Mouse (Mus musculus) embryonic facial prominence, embryonic 14.5 days (tissue): Measurements from ENCODE around the gene Chd1l. TPM values are rescaled to one million over a fixed set of nuclear protein-coding genes. Genes with fewer than 3 reads are reported as not detected.

ENCODE experiments used
- ATAC-seq: fragments of 200-750 bp; cut with Nextera tagmentation; 2 replicates; pipeline ENCODE4 v1.8.0; 2017; ENCODE audit warnings: low read depth, moderate number of reproducible peaks, moderate TSS enrichment
- DNase-seq: peaks from one replicate; pipeline ENCODE4 v3.0.0-alpha.2; 2015; ENCODE audit warnings: low spot score
- H3K27ac ChIP-seq: fragments of 300-500 bp; sonication (generic); replicated peaks from 2 replicates; pipeline ENCODE4 v1.5.1; 2014; ENCODE audit warnings: low read depth, mild to moderate bottlenecking, low read length, moderate library complexity
- H3K27me3 ChIP-seq: fragments of 300-500 bp; sonication (generic); replicated peaks from 2 replicates; pipeline ENCODE4 v1.6.1; 2014; ENCODE audit warnings: low read length; ENCODE audit not compliant: control insufficient read depth, insufficient read depth
- H3K36me3 ChIP-seq: fragments of 300-500 bp; sonication (generic); 2 replicates; pipeline ENCODE4 v1.6.1; 2014; ENCODE audit warnings: low read length, mixed read lengths; ENCODE audit not compliant: control insufficient read depth, insufficient read depth
- H3K4me1 ChIP-seq: fragments of 300-500 bp; sonication (generic); 2 replicates; pipeline ENCODE4 v1.6.1; 2014; ENCODE audit warnings: antibody characterized with exemption, low read length; ENCODE audit not compliant: control insufficient read depth, insufficient read depth
- H3K4me2 ChIP-seq: fragments of 300-500 bp; sonication (generic); 2 replicates; pipeline ENCODE4 v1.6.1; 2014; ENCODE audit warnings: low read depth, mild to moderate bottlenecking, low read length, moderate library complexity, mixed read lengths
- H3K4me3 ChIP-seq: fragments of 300-500 bp; sonication (generic); 2 replicates; pipeline ENCODE4 v1.5.1; 2014; ENCODE audit warnings: low read depth, mild to moderate bottlenecking, low read length
- H3K9ac ChIP-seq: fragments of 300-500 bp; sonication (generic); 2 replicates; pipeline ENCODE4 v1.6.1; 2014; ENCODE audit warnings: low read depth, mild to moderate bottlenecking, low read length, moderate library complexity, mixed read lengths
- H3K9me3 ChIP-seq: fragments of 300-500 bp; sonication (generic); 2 replicates; pipeline ENCODE4 v1.6.1; 2016; ENCODE audit warnings: low read length; ENCODE audit not compliant: control insufficient read depth
- WGBS: fragments of 180-500 bp; shearing (Covaris S2); extraction: QIAGEN DNeasy Blood & Tissue Kit; methylation state at CpG from one replicate; pipeline ENCODE4 v1.1.7; 2014; 5-methylcytosine and 5-hydroxymethylcytosine counted together
- polyA plus RNA-seq: library from polyadenylated mRNA; unstranded; fragments of >200 nt; fragmentation: Nextera tagmentation; extraction: Ambion mirVana; gene quantifications from 2 replicates; pipeline ENCODE4 v1.2.1, GENCODE M21; 2014

Gene Chd1l
- polyA plus RNA-seq: 11.7 and 13.3 TPM in 2 replicates

GRCm38 (mm10) chr3:97609845-97610410, at the start of gene Chd1l:
TSS of gene Chd1l (minus strand) at chr3:97610203.
- H3K4me1 ChIP-seq: 0 out of 2 replicates have a peak, but pooled peaks cover 5% of the 10 kb centered on the region
- ATAC-seq: peak; percentile 96
- H3K27ac ChIP-seq: peak within 1 kb of the TSS; percentile 89
- peak within 1 kb of the TSS; percentile 86 for H3K4me2 ChIP-seq
- no peaks in the 10 kb centered on the region for H3K9me3 ChIP-seq
- H3K4me3 ChIP-seq: peak within 1 kb of the TSS; percentile 80
- DNase-seq: peak; percentile 93
- no peaks in the 10 kb centered on the region for H3K36me3 ChIP-seq
- H3K9ac ChIP-seq: peak within 1 kb of the TSS; percentile 87
- no peaks in the 10 kb centered on the region for H3K27me3 ChIP-seq
- under 1% methylated on average over 19 of the region's 56 CpGs for WGBS

- Histone ChIP-seq H3K9me3 (no peaks in the 10 kb centered on the region), H3K27ac (no peak overlapping the region), H3K4me1 (0 out of 2 replicates have a peak, but pooled peaks cover 13% of the 10 kb centered on the region), H3K27me3 (no peaks in the 10 kb centered on the region), H3K4me2 (peak overlapping the region; percentile 89; the same call in 1 of the 2 replicates), H3K36me3 (peaks cover 25% of the 10 kb centered on the region), H3K4me3 (peak overlapping the region; percentile 91; the same call in 1 of the 2 replicates), H3K9ac (no peak overlapping the region)
- DNase-seq (no peak), ATAC-seq (no peak)
- WGBS: 80% methylated on average over 7 of the region's 7 CpGs
Measured at GRCm38 (mm10) chr3:97659746-97660145, 49.7 kb upstream of the Chd1l start.

GRCm38 (mm10) chr3:97658426-97659193, 48.6 kb upstream of the Chd1l start:
- H3K27ac ChIP-seq: peak overlapping the region; percentile 52
- no peak for DNase-seq

GRCm38 (mm10) chr3:97657655-97658411, 47.8 kb upstream of the Chd1l start, which contains the start of gene Prkab2:
TSS of gene Prkab2 (plus strand) at chr3:97658193.
- Histone ChIP-seq H3K4me1 (0 out of 2 replicates have a peak, but pooled peaks cover 13% of the 10 kb centered on the region), H3K27me3 (no peaks in the 10 kb centered on the region), H3K36me3 (peaks cover 7% of the 10 kb centered on the region; the same call in 1 of the 2 replicates), H3K9ac (peak within 1 kb of the TSS; percentile 68), H3K4me2 (peak within 1 kb of the TSS; percentile 89), H3K27ac (peak within 1 kb of the TSS; percentile 52), H3K9me3 (no peaks in the 10 kb centered on the region), H3K4me3 (peak within 1 kb of the TSS; percentile 91)
- peak; percentile 99 for DNase-seq
- 3% methylated on average over 24 of the region's 51 CpGs for WGBS
- peak; percentile 94 for ATAC-seq

More at GRCm38 (mm10) chr3:97658426-97659193, 48.6 kb upstream of the Chd1l start:
- Histone ChIP-seq H3K4me3 (peak overlapping the region; percentile 91), H3K9me3 (no peaks in the 10 kb centered on the region), H3K27me3 (no peaks in the 10 kb centered on the region), H3K4me2 (peak overlapping the region; percentile 89), H3K36me3 (peaks cover 14% of the 10 kb centered on the region), H3K9ac (peak overlapping the region; percentile 68), H3K4me1 (0 out of 2 replicates have a peak, but pooled peaks cover 13% of the 10 kb centered on the region)
- 1% methylated on average over 26 of the region's 50 CpGs for WGBS
- ATAC-seq: peak; percentile 73

GRCm38 (mm10) chr3:97654901-97655300, 44.9 kb upstream of the Chd1l start:
- H3K4me1 ChIP-seq: 0 out of 2 replicates have a peak, but pooled peaks cover 13% of the 10 kb centered on the region
- no peak overlapping the region for H3K4me3 ChIP-seq
- WGBS: 81% methylated on average over 8 of the region's 8 CpGs
- no peak for ATAC-seq
- no peak overlapping the region for H3K27ac ChIP-seq
- no peak overlapping the region for H3K9ac ChIP-seq
- DNase-seq: no peak
- H3K36me3 ChIP-seq: no peaks in the 10 kb centered on the region
- H3K27me3 ChIP-seq: no peaks in the 10 kb centered on the region
- H3K9me3 ChIP-seq: no peaks in the 10 kb centered on the region
- H3K4me2 ChIP-seq: no peak overlapping the region

GRCm38 (mm10) chr3:97653781-97654180, 43.8 kb upstream of the Chd1l start:
- Histone ChIP-seq H3K4me1 (0 out of 2 replicates have a peak, but pooled peaks cover 4% of the 10 kb centered on the region), H3K9me3 (no peaks in the 10 kb centered on the region), H3K27me3 (no peaks in the 10 kb centered on the region), H3K4me3 (no peak overlapping the region), H3K9ac (no peak overlapping the region), H3K4me2 (no peak overlapping the region), H3K36me3 (no peaks in the 10 kb centered on the region), H3K27ac (no peak overlapping the region)
- WGBS: 85% methylated on average over 5 of the region's 5 CpGs
- DNase-seq: no peak
- ATAC-seq: no peak

GRCm38 (mm10) chr3:97651604-97652003, 41.6 kb upstream of the Chd1l start:
- H3K9ac ChIP-seq: no peak overlapping the region
- WGBS: 83% methylated on average over 10 of the region's 10 CpGs
- no peaks in the 10 kb centered on the region for H3K4me1 ChIP-seq
- ATAC-seq (no peak), DNase-seq (no peak)
- H3K9me3 ChIP-seq: no peaks in the 10 kb centered on the region
- no peak overlapping the region for H3K4me2 ChIP-seq
- H3K4me3 ChIP-seq: no peak overlapping the region
- no peaks in the 10 kb centered on the region for H3K27me3 ChIP-seq
- no peak overlapping the region for H3K27ac ChIP-seq
- H3K36me3 ChIP-seq: no peaks in the 10 kb centered on the region

- DNase-seq (no peak), ATAC-seq (no peak)
- no peak overlapping the region for H3K9ac ChIP-seq
- no peak overlapping the region for H3K27ac ChIP-seq
- WGBS: 79% methylated on average over 6 of the region's 6 CpGs
- no peaks in the 10 kb centered on the region for H3K9me3 ChIP-seq
- no peaks in the 10 kb centered on the region for H3K4me1 ChIP-seq
- no peaks in the 10 kb centered on the region for H3K36me3 ChIP-seq
- H3K27me3 ChIP-seq: no peaks in the 10 kb centered on the region
- H3K4me3 ChIP-seq: no peak overlapping the region
- H3K4me2 ChIP-seq: no peak overlapping the region
Measured at GRCm38 (mm10) chr3:97649469-97649868, 39.5 kb upstream of the Chd1l start.
